Mouse (Mus musculus): ENCODE data around the gene Nmb.

Gene Nmb

GRCm38 (mm10) chr7:80862475-80862874 lies 42.4 kb downstream of the Nmb start:
- intact Hi-C loops (cut with DNase I): no loop called here

GRCm38 (mm10) chr7:80860729-80861274 lies 44.1 kb downstream of the Nmb start, which contains the start of gene Zscan2:
Gene Zscan2 (plus strand): TSS chr7:80860920.
- intact Hi-C loops (cut with DNase I): no loop called here

- intact Hi-C loops (cut with DNase I): no loop called here
These were observed 44.6 kb downstream of the Nmb start for GRCm38 (mm10) chr7:80860227-80860626.

GRCm38 (mm10) chr7:80857181-80857580 lies 47.7 kb downstream of the Nmb start:
- intact Hi-C loops (cut with DNase I): loop anchor here (2.0 kb wide), 1 partner anchor 300 kb away; no protein-coding TSS in a partner anchor

GRCm38 (mm10) chr7:80855316-80855715 lies 49.6 kb downstream of the Nmb start:
- intact Hi-C loops (cut with DNase I): no loop called here

GRCm38 (mm10) chr7:80853218-80853617 lies 51.7 kb downstream of the Nmb start:
- intact Hi-C loops (cut with DNase I): no loop called here
